Mouse (Mus musculus): Measurements from ENCODE around the gene Shisa4.

DNA sequence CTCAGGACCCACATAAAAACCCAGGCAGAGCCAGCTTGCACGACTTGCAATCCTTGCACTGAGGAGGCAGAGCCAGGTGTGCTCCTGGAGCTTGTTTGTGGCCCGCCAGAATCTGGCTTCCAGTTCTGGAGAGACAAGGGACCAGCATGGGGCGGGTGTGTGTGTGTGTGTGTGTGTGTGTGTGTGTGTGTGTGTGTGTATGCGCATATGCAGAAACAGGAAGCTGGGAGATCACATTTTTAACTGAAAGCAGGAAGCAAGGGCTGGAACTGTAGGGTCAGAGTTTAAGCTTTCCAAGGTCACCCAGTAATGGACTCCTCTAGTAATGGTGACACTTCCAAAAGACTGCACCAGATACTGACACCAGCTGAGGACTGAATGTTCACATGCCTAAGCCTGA lies 31.0 kb downstream of the Shisa4 start:
- no peak for TF ChIP-seq ZNF384 (IDR thresholded peaks at IDR 0.05; ENCODE audit: low read depth, low read length)
- no peak for TF ChIP-seq MAFK (IDR thresholded peaks at IDR 0.05; ENCODE audit: insufficient read depth, low read depth, low read length)
- TF ChIP-seq ZC3H11A (IDR thresholded peaks at IDR 0.05; ENCODE audit: borderline replicate concordance, low read depth, low read length), result no peak

Measured in ES-E14 (cell line).